Mouse (Mus musculus): ENCODE data around the gene Chaf1b.

DNA sequence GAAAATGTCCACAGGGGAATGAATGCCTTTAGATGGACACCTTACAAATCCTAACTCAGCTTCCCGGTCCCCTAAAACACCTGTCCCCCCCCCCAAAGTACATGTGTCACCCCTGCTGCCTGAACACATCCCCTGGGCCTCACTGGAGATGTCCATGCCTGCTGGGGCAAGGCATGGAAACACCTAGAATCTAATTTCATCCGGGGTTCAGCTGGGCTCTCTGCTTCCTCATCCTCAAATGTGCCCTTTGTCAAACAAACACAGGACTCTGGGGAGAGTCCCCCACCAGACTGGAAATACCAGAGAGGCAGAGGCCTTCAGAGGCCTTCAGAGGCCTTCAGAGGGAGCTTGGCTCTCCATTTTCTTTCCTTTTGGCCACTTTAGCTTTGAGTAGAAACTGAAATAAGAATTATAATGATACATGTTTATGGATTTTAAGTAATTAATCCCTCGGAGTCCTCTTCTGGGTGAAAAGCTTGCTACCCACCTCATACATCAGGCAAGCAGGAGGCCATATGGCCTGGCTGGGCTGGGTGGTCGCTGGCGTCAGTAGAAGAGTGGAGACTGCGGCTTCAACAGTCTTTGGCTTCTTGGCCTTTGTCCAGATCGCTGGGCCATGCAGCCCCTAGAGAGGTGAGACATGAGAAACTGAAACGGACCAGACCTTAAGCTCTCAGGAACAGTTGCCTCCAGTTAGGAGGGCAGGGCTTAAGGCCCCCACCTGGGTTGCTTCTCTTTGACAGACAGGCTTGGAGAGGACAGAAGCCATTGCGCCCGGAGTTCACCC, 58.3 kb downstream of the Chaf1b start:
- no peak for TF ChIP-seq CTCF (IDR thresholded peaks at IDR 0.05; ENCODE audit: extremely low read depth, insufficient read depth, insufficient read length, insufficient replicate concordance)
- no peak for TF ChIP-seq POLR2A (IDR thresholded peaks at IDR 0.05; ENCODE audit: low read depth, low read length)

All from spleen, adult 2 months (tissue).